Mouse (Mus musculus): ENCODE data around the gene Mpped2.
A peak's percentile ranks its signal among the peaks of the same experiment; 100 is the strongest.

The Mpped2 gene

GRCm38 (mm10) chr2:106705664-106706063 is 12.6 kb downstream of the Mpped2 start:
- no peak for DNase-seq (ENCODE audit: low read depth)

- DNase-seq (ENCODE audit: low read depth): no peak
Observed at GRCm38 (mm10) chr2:106707136-106707535, 14.1 kb downstream of the Mpped2 start.

GRCm38 (mm10) chr2:106710862-106711477 is 17.9 kb downstream of the Mpped2 start:
- no peak for DNase-seq (ENCODE audit: low read depth)

- DNase-seq (ENCODE audit: low read depth): no peak
Observed at GRCm38 (mm10) chr2:106711506-106711905, 18.4 kb downstream of the Mpped2 start.

- DNase-seq (ENCODE audit: low read depth): peak; percentile 25
Observed at GRCm38 (mm10) chr2:106713151-106713550, 20.1 kb downstream of the Mpped2 start.

GRCm38 (mm10) chr2:106715674-106716364 is 22.8 kb downstream of the Mpped2 start:
- DNase-seq (ENCODE audit: low read depth): no peak

GRCm38 (mm10) chr2:106716365-106716717 is 23.3 kb downstream of the Mpped2 start:
- no peak for DNase-seq (ENCODE audit: low read depth)

- no peak for DNase-seq (ENCODE audit: low read depth)
Observed at GRCm38 (mm10) chr2:106718888-106719287, 25.8 kb downstream of the Mpped2 start.

GRCm38 (mm10) chr2:106719434-106719833 is 26.4 kb downstream of the Mpped2 start:
- no peak for DNase-seq (ENCODE audit: low read depth)

GRCm38 (mm10) chr2:106720644-106721043 is 27.6 kb downstream of the Mpped2 start:
- no peak for DNase-seq (ENCODE audit: low read depth)

GRCm38 (mm10) chr2:106722020-106722419 is 29.0 kb downstream of the Mpped2 start:
- no peak for DNase-seq (ENCODE audit: low read depth)

GRCm38 (mm10) chr2:106729951-106730564 is 37.0 kb downstream of the Mpped2 start:
- DNase-seq (ENCODE audit: low read depth): no peak

- no peak for DNase-seq (ENCODE audit: low read depth)
Observed at GRCm38 (mm10) chr2:106730608-106731007, 37.5 kb downstream of the Mpped2 start.

- no peak for DNase-seq (ENCODE audit: low read depth)
Observed at GRCm38 (mm10) chr2:106731478-106731877, 38.4 kb downstream of the Mpped2 start.

- no peak for DNase-seq (ENCODE audit: low read depth)
Observed at GRCm38 (mm10) chr2:106732171-106732570, 39.1 kb downstream of the Mpped2 start.

GRCm38 (mm10) chr2:106733396-106733795 is 40.3 kb downstream of the Mpped2 start:
- DNase-seq (ENCODE audit: low read depth): no peak

- no peak for DNase-seq (ENCODE audit: low read depth)
Observed at GRCm38 (mm10) chr2:106734004-106734403, 40.9 kb downstream of the Mpped2 start.

GRCm38 (mm10) chr2:106735211-106735610 is 42.1 kb downstream of the Mpped2 start:
- DNase-seq (ENCODE audit: low read depth): no peak

- DNase-seq (ENCODE audit: low read depth): no peak
Observed at GRCm38 (mm10) chr2:106735792-106736359, 42.8 kb downstream of the Mpped2 start.

- no peak for DNase-seq (ENCODE audit: low read depth)
Observed at GRCm38 (mm10) chr2:106738951-106739350, 45.9 kb downstream of the Mpped2 start.

GRCm38 (mm10) chr2:106744086-106744485 is 51.0 kb downstream of the Mpped2 start:
- no peak for DNase-seq (ENCODE audit: low read depth)

- no peak for DNase-seq (ENCODE audit: low read depth)
Observed at GRCm38 (mm10) chr2:106744601-106745000, 51.5 kb downstream of the Mpped2 start.

- no peak for DNase-seq (ENCODE audit: low read depth)
Observed at GRCm38 (mm10) chr2:106745364-106745763, 52.3 kb downstream of the Mpped2 start.

Data from fibroblast of lung, adult 2 months (primary cell).